Mouse (Mus musculus): ENCODE measurements around the gene Nhsl1. TPM values are rescaled to one million over a fixed set of nuclear protein-coding genes. Genes with fewer than 3 reads are reported as not detected.
A peak's percentile ranks its signal among the peaks of the same experiment; 100 is the strongest.
"Not testable (repeated sequence)": the region's sequence is repeated elsewhere in the genome, so short reads cannot be mapped to it uniquely, and the experiment has no call there.

Gene Nhsl1
- polyA plus RNA-seq, 1 experiment from 2014 or later: 10.6 TPM

GRCm38 (mm10) chr10:18549321-18550216 lies 230.8 kb downstream of the Nhsl1 start:
- WGBS: 4% methylated on average over 35 of the region's 35 CpGs
- no peak for DNase-seq (ENCODE audit: low spot score)
- no peaks in the 10 kb centered on the region for H3K27me3 ChIP-seq (ENCODE audit: insufficient read depth, poor library complexity, severe bottlenecking)
- H3K36me3 ChIP-seq: no peaks in the 10 kb centered on the region
- 0 out of 2 replicates have a peak overlapping the region, but pooled peaks have one; percentile 23 for H3K27ac ChIP-seq
- peaks cover 10% of the 10 kb centered on the region; the same call in 1 of the 2 replicates for H3K4me1 ChIP-seq
- no peaks in the 10 kb centered on the region for H3K9me3 ChIP-seq
- H3K4me3 ChIP-seq: peak overlapping the region; percentile 60

- H3K36me3 ChIP-seq; DNase-seq (ENCODE audit: low spot score); H3K27ac ChIP-seq; H3K4me1 ChIP-seq; H3K4me3 ChIP-seq; H3K27me3 ChIP-seq (ENCODE audit: insufficient read depth, poor library complexity, severe bottlenecking); H3K9me3 ChIP-seq: not testable (repeated sequence)
- 78% methylated on average over 9 of the region's 9 CpGs for WGBS
These were observed 240.3 kb downstream of the Nhsl1 start for GRCm38 (mm10) chr10:18559076-18559475.

- Histone ChIP-seq H3K9me3 (no peaks in the 10 kb centered on the region), H3K36me3 (no peaks in the 10 kb centered on the region), H3K27ac (no peak overlapping the region), H3K4me1 (no peaks in the 10 kb centered on the region), H3K4me3 (no peak overlapping the region), H3K27me3 (ENCODE audit: insufficient read depth, poor library complexity, severe bottlenecking) (no peaks in the 10 kb centered on the region)
- 52% methylated on average over 5 of the region's 5 CpGs for WGBS
- DNase-seq (ENCODE audit: low spot score): no peak
These were observed 242.7 kb downstream of the Nhsl1 start for GRCm38 (mm10) chr10:18561445-18561844.

- Histone ChIP-seq H3K36me3 (no peaks in the 10 kb centered on the region), H3K9me3 (no peaks in the 10 kb centered on the region), H3K27ac (no peak overlapping the region), H3K4me1 (no peaks in the 10 kb centered on the region), H3K27me3 (ENCODE audit: insufficient read depth, poor library complexity, severe bottlenecking) (no peaks in the 10 kb centered on the region), H3K4me3 (no peak overlapping the region)
- 9% methylated on average over 4 of the region's 4 CpGs for WGBS
- DNase-seq (ENCODE audit: low spot score): no peak
These were observed 244.2 kb downstream of the Nhsl1 start for GRCm38 (mm10) chr10:18562940-18563339.

- H3K27ac ChIP-seq: no peak overlapping the region
- H3K4me3 ChIP-seq: no peak overlapping the region
- no peaks in the 10 kb centered on the region for H3K9me3 ChIP-seq
- H3K36me3 ChIP-seq: no peaks in the 10 kb centered on the region
- no peaks in the 10 kb centered on the region for H3K27me3 ChIP-seq (ENCODE audit: insufficient read depth, poor library complexity, severe bottlenecking)
- no peak for DNase-seq (ENCODE audit: low spot score)
- H3K4me1 ChIP-seq: no peaks in the 10 kb centered on the region
- WGBS: 52% methylated on average over 2 of the region's 2 CpGs
These were observed 253.8 kb downstream of the Nhsl1 start for GRCm38 (mm10) chr10:18572581-18572980.

Other genes starting within 250 kb of the Nhsl1 start
- gene Ect2l, start 108.1 kb upstream of the Nhsl1 start, polyA plus RNA-seq (2016; fragmentation: Nextera tagmentation; extraction: Ambion mirVana): 0.21 and 0.34 TPM in 2 replicates
- 7.7 and 8.0 TPM in 2 replicates for gene Ccdc28a, start 84.0 kb upstream of the Nhsl1 start, polyA plus RNA-seq (2016; fragmentation: Nextera tagmentation; extraction: Ambion mirVana)
- 18.6 and 20.2 TPM in 2 replicates for gene Hebp2, start 227.1 kb downstream of the Nhsl1 start, polyA plus RNA-seq (2016; fragmentation: Nextera tagmentation; extraction: Ambion mirVana)

Measured in heart, embryonic 10.5 days (tissue).